Mouse (Mus musculus) Muller cell, postnatal 12 days (primary cell): Measurements from ENCODE around the gene Gpr18.

Experiments
- DNase-seq: peaks from one replicate; pipeline ENCODE4 v3.0.0-alpha.2; 2015; ENCODE audit errors: inconsistent ontology term

Gene Gpr18

DNA sequence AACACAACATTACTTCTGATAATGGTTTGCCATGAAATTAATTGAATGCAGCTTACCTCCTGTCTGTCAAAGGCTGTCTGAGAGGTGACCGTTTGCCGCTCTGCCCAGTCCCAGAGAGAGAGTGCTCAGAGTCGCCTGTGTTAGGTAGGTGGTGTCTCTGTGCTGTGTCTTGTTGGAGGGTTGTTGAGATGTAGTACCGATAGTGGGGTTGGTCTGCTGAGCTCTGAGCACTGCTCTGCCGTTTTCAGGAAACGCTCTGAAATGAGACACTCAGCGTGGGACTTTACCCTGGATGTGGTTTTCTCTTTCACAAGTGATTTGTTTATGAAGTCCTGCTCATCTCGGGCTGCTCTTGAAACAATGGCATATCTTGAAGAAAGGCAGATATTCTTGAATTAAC is at the start of gene Gpr18:
Gene Gpr18 (minus strand): TSS at position 161 of the 400 bp plus-strand sequence.
- DNase-seq, result no peak

DNA sequence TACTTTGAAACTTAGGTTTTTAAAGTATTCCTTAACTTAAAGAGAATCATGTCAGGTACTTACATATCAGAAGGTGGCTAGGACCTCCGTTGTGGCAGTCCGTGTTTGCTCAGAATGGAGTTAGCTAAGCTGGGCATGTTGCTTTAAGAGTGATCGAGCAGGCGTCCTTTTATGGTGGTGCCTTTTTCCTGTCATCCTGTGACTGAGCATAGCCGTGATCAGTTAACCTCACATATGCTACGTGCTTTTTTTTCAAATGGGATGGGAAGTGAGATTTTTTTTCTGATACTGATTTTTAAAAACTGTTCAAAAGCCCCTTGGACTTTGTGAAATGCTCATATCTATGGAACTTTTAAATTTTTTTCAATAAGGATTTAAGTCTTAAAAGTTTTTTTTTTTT is 49.4 kb upstream of the Gpr18 start, which contains the start of gene Gpr183:
Gene Gpr183 (minus strand): TSS at position 206 of the 400 bp plus-strand sequence.
- DNase-seq, result no peak

DNA sequence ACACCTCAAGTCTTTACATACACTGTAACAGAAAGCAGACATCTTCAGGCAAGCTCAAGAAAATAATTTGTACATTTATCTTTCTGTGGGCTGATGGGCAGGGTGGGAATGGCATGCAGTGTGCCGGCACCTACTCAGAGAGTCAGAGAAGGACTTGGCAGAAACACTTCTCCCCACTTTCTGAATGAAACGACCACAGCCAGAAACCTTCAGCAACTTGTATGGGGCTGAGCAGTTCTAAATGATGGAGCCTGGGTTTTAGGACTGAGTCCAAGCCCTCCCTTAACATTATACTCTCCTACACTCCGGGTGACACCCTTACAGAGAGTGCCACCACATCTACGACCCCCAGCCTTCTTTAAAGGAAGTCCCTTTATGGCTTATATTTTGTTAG is 48.4 kb upstream of the Gpr18 start:
- DNase-seq, result no peak

DNA sequence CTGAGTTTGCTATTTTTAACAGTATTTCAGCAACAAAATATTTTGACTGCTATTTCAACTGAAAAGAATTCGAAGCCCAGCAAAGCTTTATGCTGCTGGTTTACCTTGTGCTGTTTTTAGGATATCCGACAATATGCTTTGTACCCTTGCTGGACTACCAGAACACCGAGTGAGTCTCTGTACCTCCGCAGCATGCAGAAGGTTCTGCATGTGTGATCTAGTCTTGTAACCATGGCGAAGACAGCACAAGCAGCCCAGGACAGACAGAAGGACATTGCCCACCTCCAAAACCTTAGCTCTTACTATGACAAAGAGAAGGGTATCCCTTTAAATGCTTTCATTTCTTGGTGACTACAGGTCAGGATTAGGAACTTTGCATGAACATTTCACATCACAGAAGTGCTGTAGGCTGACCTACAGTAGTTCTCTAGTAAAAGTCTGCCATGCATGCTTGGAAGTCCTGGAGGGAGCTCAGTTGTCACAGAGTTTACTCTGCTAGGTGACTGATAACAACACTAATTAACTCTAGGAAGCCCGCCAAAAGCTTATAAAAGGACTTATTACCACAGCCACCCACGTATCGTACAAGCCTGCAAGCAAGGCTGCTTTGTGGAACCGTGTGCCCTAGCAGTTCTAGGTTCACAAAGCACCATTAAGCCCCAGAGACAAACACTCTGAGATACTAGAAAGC is 47.8 kb upstream of the Gpr18 start:
- peak; percentile 84 for DNase-seq

DNA sequence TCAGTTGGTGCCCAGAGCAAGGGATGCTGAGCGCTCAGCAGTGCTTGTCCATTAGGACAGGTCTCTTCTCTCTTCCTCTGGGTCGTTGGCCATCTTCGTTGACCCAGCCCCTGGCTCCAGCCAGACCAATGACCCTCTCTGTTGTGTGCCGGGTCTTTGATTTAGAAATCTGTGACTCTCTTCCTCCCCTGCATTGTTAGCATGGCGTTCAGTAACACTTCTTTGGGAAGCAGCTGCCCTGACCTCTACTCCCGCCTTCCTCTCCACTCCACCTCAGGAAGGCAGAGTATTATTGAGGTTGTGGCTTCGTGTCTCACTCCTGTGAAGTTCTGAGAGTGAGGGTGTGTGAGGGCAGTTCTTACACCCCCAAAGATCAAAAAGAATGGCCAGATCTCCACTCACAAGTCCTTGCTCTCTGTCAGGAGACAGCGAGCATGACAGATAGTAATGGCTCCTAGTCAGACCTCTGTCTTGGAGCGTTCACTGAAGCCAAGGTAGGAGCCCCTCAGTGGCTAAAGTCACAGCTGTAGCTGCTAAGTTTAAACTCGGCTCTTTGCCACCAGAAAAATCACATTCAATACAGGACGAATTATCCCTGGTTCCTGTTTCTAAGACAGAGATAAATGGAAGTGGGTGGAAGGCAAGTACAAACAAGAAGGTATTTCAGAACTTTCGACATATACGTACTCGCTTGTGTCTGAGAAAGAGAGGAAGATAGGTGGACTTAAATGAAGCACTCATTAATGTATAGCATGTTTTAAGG is 46.7 kb upstream of the Gpr18 start:
- no peak for DNase-seq

DNA sequence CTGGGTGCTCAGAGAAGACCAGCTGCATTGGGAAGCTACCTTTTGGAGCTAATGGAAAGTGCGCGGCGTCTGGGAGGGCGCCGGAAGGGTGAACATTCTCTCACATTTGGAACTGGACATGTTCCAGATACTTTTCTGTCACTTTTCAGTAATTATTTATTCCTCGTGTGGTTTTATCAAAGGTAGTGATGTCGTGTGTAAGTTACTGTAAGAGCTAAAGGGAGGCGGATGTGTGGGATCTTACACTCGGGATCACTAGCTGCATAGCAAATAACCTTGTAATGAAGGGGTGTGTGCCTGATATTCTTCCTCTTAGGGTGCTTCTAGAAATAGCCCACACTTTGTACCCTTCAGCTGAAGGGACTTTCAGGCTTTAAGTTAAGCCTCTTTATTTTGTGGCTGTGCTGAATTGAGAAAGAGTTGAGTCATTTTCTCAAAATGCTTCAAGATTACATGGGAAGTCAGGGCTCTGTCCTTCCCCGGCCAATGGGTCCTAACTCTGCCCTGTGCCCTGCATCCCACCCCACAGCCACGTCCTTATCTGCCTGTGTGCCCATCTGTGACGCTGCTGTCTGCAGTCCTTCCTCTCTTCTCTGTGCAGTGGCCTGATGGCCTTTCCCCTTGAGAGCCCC is 46.0 kb upstream of the Gpr18 start:
- DNase-seq, result no peak

DNA sequence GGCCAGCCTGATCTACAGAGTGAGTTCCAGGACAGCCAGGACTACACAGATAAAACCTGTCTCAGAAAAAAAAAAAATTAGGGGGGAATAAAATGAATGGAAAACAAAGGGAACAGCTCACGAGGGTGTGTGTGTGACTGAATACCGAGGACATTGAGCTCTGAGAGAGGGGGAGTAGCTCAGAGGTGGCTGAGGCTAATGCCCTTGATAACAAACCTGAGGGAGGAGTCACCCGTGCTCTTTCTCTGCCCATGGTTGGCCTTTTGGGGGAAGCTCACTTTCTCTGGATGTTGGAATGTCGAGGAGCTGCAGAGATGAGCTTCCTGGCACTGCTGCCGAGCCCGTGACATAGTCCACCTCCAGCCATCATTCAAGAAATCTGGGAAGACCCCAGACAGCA is 45.4 kb upstream of the Gpr18 start:
- no peak for DNase-seq

DNA sequence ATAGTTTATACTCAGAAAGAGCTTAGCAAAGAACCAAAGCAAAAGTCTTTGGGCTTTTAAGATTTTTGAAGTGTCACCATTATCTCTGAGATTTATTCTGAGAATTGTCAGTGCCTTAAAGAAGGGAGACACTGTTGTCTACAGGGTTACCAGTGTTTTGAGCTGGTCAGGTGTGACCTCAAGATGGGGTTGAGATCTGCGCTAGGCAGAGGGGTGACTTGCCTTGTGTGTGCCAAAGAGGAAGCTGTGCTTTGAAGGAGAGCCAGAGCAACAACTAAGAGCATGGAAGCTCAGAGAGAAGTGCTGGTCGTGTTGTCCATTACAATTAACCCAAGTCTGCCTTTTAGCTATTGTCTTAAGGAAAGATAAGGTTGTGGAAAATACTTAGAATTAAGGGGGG is 45.0 kb upstream of the Gpr18 start:
- no peak for DNase-seq

DNA sequence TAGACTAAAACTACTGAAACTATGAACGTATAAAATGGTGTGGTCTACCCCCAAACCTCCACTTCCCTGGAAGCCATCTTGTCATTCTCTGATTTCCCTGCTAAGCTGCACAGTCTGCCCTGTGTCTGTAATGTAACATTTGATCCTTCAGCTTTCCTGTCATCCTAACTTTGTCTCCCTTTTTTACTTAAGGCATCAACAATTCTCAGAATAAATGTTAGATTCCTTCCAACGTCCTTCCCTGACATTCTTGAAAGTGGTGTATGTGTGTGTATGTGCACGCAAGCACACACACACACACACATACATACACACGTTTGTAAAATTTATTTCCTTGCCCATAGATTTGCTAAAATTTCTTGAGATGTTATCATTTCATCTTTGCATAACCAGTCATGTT is 44.5 kb upstream of the Gpr18 start:
- DNase-seq, result no peak

DNA sequence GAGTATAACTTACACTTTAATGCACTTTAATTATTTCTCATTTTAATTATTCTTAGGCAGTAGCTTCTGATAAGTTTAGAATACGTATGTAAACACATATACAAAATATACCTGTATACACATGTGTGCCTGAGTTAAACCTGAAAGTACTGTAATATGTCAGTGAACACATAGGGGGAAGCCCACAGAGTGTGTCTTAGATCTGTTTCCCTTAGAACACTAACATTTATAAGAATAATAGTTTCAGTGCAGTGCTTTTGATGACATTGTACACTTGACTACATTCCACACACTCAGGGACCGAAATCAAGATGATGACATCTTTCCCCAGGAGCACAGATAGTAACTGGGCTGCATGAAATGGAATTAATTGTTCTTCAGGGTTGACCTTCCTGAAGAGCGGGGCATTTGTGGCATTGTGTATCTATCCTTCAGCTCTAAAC is 44.0 kb upstream of the Gpr18 start:
- no peak for DNase-seq

DNA sequence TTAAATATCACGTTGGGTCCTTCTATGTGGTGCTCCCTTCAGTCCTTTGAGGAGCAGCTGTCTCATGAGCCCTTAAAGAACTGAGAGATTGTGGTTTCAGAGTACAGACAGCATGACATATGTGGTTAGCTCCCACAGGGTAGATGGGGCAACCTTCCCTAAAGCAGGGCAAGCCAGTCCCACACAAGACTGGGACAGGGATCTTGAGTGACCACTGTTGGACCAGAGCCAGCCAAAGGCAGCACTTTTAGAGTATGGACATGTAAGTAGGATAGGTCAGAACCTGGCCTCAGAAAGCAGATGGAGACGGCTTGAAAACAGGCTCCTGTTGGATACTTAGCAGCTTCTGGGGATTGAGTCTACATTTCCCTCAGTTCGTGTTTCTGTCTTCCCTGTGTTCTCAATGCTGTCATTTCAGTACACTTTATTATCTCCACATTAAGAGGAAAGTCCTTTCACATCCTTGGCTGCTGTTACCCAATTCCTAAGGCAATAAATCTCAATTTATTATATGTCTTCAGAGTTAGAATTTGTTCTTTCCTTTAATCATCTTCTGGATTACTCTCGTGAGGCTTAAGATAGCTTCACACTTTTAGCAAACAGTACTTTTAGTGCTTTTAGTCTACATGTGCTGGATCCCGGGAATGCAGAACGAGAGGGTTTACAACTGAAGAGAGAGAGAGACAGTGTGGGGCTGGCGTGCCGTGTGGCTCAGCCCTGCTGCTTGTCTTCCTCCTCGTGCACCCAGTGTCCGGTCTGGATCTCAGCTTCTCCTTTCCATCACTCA is 43.4 kb upstream of the Gpr18 start:
- no peak for DNase-seq

DNA sequence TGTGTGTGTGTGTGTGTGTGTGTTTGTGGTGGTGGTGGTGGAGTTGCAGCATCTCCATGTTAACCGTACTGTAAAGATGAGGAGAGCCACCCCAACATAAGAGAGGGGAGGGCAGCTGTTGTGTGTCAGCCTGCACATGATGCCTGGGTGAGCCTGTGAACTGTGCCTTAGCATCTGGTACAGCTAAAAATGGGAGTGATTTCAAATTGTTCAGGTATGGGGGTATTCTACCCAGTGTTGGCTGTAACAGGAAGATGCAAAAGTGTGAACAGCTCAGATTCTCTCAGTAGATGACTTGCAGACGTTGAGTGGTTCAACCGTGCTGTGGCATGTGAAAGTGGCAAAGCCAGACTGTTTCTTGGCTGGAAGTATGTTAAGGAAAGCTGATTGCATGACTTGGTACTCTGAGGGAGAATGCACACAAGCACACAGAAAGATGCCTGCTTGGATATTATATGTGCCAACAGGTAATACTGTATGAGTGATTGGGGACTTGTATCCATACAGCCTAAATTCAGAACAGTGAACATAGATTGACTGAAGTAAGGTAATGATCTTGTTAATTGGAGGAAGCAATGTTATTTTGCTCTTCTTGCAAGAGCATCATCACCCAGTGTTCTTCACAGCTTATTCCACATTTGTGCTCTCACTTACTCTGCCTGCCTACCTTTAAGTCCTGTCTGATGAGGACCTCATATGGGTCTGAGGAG is 42.6 kb upstream of the Gpr18 start:
- no peak for DNase-seq

DNA sequence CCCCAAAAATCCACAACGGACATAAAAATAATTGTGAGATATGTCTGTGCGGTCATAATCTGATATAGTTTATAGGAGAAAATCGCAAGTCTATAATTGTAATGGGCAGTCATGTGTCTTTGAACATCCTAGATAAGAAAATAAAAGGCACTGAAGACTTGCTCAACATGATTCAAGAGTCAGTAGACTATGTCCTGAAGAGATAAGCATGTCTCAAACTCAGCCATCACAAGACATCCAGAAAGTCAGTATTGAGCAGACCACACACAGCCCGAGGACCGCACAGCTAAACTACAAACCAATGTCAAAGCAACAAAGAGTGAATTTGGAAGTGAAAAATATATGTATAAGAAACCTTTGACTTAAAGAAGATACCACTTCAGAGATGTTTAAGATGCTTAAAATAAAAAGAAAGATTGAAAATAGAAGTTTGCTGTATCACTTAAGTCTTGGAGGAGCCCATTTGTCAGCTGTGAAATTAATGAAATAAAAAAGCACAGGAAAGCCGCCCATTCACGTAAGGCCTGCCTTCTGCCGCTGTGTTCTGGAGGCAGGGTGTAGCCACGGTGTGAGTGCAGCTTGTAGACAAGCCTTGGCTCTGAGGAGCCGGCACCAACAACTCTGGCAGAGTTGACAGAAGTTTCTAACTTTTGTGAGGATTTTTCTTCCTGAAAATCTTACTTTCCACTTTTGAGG is 41.7 kb upstream of the Gpr18 start:
- DNase-seq, result no peak

DNA sequence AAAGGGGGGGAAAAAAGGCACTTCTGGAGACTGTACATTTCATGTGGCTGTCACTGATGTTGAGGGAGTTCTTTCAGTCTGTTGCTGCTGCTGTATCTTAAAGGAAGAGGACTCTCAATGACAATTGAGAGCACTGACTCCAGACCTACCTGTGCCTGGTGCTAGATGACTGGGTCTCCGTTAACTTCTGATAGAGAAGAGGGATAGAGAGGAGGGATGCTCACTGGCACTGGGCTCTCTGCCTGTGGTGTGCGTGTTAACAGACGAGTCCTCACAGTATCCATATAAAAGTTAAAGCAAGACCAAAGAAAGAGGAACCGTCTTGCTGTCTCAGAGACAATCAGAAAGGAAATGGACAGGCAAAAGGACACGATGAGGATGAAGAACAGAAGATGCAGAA is 40.7 kb upstream of the Gpr18 start:
- no peak for DNase-seq

DNA sequence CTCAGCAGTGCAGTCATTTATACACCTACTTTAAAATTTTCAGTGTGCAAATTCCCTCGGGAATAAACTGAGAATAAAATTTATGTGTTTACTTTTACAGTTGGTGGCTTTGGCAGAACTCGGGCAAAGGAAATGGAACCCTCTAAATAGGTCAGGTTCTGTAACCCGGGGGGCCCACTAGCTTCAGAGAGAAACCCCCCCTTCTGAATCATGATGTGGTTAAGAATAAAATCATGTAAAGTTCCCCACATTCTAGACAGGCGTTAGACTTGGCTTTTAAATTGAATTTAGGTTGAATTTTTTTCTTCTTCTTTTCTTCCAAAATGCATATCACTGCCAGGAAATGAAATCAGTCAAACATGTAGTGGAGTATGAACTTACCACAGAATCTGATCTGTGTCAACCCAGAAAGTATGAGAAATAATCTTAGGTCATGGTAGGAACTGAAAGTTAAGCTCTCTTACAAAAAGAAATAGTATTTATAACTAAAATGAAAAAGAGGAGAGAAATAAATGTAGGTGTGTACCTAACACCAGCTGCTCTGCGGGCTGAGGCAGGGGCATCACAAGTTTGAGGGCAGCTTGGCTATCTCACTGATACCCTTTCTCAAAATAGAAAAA is 39.7 kb upstream of the Gpr18 start:
- DNase-seq, result no peak

DNA sequence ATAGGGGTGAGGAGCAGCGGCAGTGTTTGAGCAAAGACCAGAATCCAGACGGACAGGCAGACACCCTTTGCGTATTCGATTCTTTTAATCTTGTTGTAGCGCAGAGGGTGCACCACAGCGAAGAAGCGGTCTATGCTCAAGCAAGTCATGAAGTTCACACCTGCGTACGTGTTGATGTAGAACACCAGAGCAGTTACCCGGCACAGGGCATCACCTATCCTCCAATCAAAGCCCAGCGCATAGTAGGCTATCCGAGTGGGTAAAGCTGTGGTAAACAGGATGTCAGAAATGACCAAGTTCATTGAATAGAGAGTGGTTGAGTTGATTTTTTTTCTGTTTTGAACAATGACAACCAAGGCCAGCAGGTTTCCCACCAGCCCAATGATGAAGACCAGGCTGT is 39.0 kb upstream of the Gpr18 start:
- DNase-seq, result no peak

DNA sequence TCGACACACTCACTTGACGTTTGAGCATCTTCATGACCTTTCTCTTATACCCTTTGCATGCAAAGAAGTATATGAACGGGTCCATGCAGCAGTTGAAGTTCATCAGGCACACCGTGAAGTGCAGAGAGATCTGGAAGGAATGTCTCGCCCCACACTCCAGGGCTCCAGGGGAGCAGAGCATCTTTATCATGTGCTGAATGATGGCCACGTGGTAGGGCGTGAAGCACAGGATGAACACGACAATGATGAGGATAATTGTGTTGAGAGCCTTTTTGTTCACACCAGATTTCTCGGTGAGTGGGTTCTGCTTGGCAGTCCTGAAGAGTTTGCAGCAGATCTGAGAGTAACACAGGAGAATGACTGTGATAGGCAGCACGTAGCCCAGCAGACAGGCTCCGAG is 38.5 kb upstream of the Gpr18 start:
- DNase-seq, result no peak

DNA sequence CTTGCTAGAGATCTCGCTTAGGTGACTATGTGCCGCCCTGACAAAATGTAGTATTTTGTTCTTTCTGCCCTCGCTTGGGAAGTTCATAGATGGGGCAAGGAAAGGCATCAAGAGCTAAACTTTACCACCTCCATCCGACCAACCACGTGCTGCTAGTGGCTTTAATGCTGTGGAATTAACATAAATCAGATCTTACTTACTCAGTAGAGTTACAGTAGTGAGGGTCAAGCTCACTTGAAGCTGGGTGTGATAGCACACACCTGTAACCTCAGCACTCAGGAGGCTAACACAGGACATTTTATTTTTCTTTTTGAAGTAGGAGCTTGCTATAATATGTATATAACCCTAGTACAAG is 36.4 kb upstream of the Gpr18 start:
- no peak for DNase-seq

DNA sequence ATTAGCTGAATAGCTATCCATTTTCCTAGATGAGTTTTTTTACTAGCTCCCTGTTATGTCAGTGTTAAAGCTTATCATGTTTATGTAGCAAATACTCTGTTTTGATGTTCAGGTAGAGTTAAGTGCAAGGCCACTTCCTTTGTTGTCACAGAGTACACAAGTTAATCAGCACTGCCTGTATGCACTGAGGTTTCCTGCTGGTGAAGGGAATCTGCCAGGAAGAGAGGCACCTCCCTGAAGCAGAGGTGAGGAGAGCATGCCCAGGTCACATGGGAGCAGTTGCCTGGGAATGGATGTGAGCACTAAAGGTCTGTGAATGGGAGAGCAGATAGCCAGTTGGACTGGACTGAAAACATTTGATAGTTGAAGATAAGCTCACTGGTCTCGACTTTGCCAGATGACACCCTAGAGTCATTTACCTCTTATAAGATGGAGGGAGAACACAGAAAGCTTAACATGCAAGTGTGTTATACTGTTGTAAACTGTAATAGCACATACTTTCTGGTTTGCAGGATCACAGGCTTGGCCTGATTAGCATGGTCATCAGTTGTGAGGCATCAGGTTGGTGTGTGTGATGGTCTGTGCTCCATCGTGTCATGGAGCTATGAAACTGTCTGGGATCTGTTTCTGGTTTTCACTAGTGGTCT is 35.9 kb upstream of the Gpr18 start:
- no peak for DNase-seq

DNA sequence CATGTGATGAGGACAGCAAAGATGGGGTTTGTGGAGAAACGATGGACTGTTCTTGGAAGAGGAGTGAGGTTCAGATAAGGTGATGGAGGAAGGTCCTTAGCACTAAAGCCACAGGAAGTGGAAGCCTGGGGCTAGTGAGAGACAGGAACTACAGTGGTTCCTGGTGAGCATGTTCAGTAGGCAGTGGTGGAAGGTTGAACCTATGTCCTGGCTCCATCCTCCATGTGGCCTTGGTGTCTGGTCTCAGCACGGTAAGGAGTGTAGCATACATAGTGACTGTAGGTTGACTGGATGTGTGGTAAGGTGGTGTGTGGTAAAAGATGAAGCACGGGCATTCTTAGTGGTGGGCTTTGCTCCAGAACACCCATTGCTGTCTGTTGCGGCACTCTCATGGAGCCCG is 34.3 kb upstream of the Gpr18 start:
- no peak for DNase-seq
